Mouse (Mus musculus): ENCODE data around the gene Gm45021.

The Gm45021 gene

DNA sequence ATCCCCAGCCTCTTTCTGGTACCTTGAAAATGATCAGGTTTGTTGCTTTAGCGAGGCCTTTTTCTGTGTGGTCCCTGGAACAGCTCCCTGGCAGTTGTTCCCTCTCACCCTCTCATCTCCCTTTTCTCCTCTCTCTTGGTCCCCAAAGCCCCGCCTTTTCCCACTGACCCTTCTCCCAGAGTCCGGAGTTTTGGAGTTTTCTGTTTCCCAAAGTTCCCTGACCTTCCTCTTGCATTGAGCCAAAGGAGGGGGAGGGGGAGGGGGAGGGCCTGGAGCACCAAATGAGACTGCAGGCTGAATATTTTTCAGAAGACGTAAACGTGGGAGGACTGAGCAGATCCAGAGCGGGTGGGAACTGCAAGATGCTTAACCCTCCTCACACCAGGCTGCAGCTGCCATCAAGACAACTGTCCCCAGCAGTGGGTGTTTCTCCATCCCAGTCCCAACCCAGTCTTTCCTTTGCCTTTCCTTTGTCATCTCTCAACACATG lies 16.8 kb upstream of the Gm45021 start, which contains the start of gene Rarres2:
Gene Rarres2, minus strand, starts transcription at position 218 of the 490 bp plus-strand sequence.
- no peak for DNase-seq (ENCODE audit: low read depth, low spot score)

DNA sequence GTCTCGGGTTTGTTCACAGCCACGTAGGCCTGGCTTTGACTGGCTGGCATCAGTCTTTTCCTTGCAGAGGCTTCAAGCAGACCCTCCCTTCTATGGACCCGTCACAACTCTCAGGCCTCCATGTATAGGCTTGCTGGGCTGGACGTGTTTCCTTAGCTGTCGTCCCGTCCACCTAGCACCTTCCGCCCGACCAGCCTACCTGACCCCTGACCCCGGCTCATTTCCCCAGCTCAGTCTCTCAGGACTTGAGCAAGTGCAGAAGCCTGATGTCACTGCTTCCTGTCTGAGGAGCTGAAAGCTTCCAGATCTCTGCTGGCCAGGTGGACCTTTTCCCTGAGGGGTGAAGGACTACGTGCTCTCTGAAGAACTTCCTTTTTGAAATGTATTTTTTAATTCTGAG lies 16.1 kb upstream of the Gm45021 start:
- DNase-seq (ENCODE audit: low read depth, low spot score), result no peak

DNA sequence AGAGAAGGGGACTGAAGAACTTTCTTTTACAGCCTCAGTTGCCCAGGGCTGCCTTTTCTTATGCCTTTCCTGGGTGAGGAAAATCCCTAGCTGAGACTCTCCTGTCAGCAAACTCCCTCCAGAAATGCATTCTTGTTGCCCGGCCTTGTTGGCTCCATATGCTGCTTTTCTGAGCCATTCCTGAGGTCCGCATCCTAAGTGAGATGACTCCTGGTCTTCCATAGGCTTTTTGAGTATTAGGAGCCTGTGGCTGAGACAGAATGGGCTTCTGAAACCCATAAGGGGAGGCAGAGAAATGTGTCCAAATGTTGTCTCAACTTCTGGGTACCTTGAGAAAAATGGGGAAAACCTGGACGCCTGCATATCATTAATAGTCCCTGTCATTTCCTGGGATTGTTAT lies 15.4 kb upstream of the Gm45021 start:
- DNase-seq (ENCODE audit: low read depth, low spot score), result no peak

DNA sequence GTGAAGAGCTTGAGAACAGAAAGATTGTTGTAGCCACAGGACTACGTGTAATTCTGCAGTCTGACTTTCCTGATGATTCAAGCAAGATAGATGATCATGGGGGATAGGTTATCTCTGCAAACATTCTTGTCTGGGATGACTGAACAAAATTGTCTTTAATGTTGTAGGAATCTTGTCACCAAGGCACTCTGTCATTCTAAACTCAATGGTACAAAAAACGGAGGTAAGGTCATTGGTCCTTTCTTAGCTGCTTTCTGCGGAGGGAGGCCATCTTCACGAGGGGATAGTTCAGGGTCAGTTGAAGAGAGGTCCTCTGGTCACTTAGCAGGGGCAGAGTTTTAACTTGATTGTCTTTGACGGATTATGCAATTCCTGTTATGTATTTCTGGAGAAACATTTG lies 10.7 kb upstream of the Gm45021 start:
- DNase-seq (ENCODE audit: low read depth, low spot score), result no peak

DNA sequence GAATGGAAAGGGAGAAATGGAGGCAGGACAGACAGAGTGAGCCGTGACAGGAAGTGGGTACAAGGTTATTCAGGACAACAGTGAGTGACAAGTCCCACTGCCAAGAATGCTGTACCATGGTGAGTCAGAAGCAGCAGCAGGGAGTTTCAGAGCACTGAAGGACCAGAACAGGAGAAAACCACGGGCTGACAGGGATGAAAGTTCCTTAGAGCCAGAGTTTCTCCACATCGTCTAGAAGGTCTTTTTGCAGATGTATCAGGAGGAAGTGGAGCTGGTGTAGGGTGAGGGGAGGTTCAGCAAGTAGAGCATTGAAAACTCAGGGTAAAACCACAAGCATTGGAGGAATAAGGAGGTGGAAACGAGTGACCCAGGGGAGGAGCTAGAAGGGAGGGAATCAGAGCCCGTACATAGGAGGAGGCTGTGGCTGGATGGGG lies 10.2 kb upstream of the Gm45021 start:
- no peak for DNase-seq (ENCODE audit: low read depth, low spot score)

DNA sequence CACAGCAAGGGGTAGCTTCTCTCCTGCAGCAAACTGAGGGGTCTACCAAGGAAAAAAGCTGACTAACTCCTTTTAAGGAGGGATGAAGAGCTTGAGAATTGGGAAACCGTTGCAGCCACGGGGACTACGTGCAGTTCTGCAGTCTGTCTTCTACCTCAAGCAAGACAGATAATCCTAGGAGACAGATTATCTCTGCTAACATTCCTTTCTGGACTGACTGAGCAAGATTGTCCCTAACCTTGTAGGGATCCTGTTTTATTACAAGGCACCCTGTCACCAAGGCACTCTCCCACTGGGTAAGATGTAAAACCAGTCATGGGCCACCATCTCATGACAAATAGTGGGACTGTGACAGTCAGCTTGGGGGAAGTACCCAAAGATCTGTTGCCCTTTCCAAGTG lies 8.2 kb upstream of the Gm45021 start:
- DNase-seq (ENCODE audit: low read depth, low spot score), result no peak

DNA sequence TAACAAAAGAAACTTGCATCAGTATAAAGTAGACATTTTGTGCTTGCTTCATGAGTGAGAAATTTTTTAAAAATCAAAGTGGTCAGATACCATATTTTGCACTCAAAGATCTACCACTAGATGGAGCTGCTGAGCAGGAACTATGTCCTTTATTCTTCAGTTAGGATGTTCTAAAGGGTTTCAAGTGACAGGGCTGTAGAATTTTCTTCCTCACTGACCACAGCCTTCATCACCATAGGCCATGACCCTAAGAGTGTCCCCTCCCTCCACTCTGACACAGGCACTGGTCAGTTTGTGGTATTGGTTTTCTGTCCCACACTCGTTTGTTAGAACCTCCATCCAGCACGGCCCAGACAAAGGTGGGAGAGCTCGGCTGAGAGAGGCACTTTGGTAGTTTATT lies 7.4 kb upstream of the Gm45021 start:
- DNase-seq (ENCODE audit: low read depth, low spot score), result no peak

DNA sequence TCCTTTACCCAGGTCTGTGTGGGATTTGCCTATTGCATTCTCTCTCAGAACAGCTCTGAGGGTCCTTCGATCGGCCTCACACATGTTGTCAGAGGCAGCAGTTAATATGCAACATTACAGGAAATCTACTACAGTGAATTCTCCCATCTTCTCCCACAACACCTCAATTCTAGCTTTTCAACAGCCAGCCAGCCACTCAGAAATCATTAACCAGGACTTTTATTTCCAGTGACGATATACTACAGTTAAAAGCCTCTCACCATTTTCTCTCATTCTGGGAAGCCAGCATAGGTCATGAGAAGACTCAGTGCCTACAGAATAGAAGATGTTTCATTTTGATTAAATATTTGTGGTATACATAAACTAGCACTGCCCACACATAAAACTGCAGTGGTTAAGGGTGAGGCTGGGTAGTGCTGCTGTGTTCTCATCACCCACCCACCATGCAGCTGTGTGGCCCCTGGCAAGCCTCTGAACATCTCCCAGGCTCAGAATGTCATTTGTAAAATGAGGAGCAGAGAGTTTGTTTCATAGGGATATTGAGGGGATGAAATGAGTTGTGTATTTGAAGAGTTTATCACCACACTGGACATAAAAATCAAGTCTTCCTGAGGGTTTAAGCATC lies 1.9 kb downstream of the Gm45021 start:
- no peak for DNase-seq (ENCODE audit: low read depth, low spot score)

DNA sequence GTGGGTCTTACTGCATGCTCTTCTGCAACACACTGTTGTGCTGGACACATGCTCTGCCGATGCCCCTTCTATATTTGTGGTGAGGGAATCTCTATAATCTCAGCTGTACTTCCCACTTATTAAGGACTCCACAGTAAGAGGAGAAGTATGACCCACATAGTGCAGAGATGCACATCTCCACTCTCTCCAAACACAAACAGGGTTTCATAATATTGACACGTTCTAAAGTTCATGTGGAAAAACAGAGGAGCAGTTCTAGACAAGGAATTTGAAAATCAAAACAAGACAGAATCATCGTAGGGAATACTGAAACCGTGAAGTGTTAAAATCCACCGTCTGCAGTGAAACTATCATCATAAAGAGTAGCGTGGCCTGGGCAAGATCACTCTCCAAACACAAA lies 2.5 kb downstream of the Gm45021 start:
- no peak for DNase-seq (ENCODE audit: low read depth, low spot score)

DNA sequence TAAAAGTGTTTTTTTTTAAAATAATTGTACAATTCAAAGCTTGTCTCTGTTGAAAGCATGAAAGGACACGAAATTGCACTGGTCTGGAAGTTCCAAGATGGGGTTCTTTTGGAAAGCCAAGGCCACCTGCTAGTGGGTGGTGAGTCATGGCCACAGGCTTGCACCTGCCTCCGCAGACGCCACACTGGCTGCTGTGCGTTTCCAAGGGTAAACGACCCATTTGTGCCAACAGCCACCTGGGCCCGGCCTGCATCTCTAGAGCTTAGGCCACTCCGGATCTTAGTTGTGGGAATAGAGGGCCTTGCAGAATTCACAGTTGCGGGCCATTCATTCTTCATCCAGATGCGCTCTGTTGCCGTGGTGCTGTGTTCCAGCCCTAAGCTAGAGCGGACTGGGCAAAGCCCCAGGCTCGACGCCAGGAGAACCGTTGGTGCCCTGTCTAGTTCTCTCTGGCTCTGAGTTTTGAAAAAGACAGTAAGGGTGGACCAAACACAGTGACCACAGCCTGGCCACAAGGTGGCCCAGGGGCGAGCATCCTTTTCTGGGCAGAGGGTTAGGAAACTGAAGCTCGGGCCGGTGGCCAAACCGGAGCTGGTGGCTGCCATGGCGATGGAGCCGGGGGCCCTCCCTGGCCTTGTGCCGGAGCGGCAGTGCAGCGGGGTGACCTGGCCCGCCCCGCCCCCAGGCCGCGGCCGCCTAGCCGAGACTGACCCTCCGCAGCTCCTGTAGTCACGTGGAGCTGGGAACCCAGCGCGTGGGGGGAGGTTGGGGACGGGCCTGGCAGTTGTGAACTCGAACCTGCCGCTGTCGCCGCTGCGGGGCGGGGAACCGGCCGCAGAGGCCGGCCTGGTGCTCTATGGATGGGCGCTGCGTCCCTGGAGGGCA lies 4.0 kb downstream of the Gm45021 start, which contains the start of the genes Repin1 and Gm44965:
Gene Repin1, plus strand, starts transcription at position 726 of the 885 bp plus-strand sequence.
Gene Gm44965, plus strand, starts transcription at position 784 of the 885 bp plus-strand sequence.
- no peak for DNase-seq (ENCODE audit: low read depth, low spot score)

DNA sequence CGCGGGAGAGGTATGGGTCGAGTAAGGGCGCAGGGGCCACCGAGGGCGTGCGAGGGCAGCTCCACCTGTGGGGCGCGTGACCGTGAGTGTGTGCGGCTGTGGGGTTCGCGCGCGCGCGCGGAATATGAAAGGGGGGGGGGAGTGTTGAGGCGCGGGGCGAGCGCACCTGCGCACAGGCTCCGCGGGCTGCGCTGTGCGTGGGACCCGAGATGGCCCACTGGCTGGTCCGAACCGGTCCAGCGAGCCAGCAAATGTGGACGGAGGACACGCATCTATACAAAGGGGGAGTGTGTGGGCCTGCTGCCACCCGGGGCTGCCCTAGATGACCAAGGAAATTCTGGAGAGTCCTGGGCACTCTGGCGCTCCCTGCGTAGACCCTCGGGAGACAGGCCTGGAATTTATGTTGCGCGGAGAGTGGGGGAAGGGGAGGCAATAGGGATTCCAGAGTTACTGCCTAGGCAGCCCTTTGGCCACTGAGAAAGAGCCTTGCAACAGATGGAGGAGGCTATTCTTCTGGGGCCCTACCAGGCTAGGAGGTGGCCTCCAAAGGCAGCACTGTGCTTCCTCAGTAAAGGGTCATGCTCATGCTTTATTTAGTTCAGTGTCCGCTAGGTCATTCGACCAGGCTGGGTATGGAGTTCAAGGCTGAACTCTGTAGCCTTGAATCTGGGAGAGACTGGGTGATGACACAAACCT lies 4.8 kb downstream of the Gm45021 start:
- no peak for DNase-seq (ENCODE audit: low read depth, low spot score)

DNA sequence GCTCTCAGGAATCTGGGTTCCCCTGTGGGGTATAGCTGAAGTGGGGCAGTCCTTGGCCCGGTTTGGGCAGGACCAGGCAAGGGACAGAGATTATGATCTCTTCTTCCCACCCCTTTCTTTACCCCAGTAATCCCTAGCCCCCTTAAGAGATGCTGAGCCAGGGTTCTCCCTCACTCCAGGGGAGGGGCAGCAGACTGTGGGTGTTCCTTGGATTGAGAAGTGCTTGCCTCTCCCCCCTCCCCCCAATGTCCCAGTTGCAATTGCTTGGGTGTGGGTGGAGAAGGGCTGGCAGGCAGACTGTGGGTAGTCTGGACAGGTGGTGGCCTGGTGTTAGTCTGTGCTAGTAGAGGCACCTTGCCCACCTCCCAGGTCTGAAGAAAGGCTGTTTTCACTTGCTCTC lies 5.9 kb downstream of the Gm45021 start:
- DNase-seq (ENCODE audit: low read depth, low spot score), result no peak

DNA sequence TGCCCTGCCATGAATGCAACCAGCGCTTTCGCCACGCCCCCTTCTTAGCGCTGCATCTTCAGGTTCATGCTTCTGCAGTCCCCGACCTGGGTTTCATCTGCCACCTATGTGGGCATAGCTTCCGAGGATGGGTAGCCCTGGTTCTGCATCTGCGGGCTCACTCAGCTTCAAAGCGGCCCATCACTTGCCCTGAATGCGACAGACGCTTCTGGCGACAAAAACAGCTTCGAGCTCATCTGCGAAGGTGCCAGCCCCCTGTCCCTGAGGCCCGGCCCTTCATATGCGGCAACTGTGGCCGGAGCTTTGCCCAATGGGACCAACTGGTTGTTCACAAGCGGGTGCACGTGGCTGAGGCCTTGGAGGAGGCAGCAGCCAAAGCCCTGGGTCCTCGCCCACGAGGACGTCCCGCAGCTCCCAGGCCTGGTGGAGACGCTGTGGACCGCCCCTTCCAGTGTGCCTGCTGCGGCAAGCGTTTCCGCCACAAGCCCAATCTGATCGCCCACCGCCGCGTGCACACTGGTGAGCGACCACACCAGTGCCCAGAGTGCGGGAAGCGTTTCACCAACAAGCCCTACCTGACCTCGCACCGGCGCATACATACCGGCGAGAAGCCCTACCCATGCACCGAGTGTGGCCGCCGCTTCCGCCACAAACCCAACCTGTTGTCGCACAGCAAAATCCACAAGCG lies 7.3 kb downstream of the Gm45021 start:
- no peak for DNase-seq (ENCODE audit: low read depth, low spot score)

DNA sequence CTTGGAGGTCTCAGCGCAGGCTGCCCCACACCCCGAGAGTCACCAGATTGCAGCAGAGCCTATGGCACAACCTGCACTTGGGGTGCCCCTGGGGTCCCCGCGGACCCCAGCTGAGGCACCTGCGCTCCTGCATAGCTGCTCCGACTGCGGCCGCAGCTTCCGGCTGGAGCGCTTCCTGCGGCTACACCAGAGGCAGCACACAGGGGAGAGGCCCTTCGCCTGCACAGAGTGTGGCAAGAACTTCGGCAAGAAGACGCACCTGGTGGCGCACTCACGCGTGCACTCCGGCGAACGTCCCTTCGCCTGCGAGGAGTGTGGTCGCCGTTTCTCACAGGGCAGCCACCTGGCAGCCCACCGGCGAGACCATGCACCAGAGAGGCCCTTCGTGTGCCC lies 7.8 kb downstream of the Gm45021 start:
- DNase-seq (ENCODE audit: low read depth, low spot score), result no peak

DNA sequence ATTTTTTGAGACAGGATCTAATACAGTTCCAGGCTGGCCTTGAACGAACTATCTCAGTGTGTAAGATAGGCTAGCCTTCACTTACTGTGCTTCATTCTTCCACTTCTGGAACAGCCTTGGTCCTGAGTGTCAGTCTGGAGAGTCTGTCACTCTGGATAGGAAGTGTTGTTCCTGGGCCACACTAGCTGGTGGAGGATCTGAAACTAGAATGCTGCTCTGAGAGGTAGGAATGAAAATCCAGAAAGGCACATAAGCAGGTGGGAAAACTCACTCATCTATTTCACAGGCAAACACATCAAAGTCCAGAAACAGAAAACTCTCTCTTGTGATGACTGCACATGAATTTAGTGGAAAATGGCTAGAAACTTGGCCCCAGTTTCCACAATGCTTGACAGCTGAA lies 11.2 kb downstream of the Gm45021 start:
- no peak for DNase-seq (ENCODE audit: low read depth, low spot score)

DNA sequence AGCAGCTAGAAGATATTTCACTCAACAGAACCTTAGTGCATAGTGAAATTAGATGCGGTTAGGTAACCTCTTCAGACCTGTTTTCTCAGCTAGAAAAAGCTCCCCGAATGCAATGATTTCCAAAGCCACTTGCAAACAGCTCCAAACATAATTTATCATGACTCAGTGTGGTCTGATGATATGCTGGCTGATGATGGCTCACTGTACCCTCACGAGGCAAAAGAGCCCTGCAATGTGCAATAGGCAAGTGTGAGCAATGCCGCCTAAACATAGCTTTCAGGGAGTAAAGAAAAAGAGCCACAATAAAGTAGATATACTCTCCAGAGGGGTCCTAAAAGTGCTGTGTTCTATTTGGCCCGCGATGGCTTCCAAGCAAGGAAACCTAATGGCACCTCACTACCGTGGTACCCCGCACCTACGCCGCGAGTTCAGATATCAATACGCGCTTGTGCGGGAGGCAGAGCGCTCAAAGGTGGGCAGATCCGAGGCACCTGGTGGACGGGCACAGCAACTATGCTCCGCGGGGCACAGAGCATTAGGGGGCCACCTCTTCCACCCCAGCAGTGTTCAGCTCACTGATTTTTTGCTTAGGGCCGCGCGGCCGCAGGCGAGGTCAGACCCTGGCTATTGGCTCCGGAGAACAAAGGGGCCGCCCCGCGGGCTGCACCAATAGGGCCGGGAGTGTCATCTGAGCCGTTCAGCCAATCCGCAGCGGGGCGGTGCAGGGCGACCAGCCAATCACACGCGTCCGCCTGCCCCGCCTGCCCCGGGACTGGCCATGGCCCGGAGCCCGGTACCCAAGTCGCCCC lies 12.1 kb downstream of the Gm45021 start, which contains the start of gene Zfp775:
Gene Zfp775, plus strand, starts transcription at position 793 of the 809 bp plus-strand sequence.
- DNase-seq (ENCODE audit: low read depth, low spot score), result peak; percentile 67

DNA sequence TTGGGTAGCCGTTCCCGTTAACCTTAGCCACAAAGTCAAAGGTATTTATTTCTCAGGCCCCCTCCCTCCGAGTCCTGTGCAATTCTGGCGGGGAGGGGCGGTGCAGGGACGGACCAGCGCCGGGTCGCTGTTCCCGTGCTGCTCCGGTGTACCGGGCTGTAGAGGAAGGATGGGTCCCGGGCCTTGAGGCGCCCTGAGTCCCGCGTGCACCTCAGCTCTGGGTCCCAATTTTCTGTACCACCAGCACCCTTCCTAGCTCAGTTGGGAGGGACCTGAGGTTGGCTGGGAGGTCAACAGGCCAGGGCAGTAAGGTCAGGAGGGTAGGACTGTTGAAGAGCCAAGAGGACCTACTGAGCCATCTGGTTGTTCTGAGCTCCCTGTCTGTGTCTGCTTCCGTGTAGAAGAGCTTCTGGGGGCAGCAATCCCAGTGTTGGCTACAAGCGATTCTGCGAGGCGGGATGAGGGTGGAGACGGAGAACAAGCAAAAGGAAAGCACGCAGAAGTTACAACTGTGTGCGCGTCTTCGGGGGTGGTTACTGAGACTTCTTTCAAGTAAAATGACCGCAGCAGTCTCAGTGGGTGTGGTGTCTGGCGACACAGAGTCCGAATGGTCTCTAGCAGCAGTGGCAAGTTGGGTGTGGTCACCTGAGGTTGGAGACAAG lies 12.8 kb downstream of the Gm45021 start:
- DNase-seq (ENCODE audit: low read depth, low spot score), result no peak

DNA sequence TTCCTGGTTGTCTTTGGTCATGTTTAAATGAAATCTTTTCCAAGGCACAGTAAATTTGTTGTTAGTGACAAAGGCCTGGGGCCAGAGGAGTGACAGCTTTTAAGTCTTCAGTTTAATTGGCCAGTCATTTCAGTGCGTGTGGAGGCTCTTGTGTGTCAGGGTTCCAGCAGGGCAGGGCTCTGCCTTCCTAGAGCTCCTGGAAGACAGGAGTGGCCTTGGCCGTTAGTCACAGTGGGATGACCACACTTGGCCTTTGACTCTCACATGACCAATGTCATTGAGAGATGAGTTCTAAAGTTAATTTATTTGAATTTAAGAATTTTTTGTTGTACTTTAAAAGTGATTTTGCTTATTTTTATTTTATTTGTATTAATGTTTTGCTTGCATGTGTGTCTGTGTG lies 18.7 kb downstream of the Gm45021 start:
- no peak for DNase-seq (ENCODE audit: low read depth, low spot score)

DNA sequence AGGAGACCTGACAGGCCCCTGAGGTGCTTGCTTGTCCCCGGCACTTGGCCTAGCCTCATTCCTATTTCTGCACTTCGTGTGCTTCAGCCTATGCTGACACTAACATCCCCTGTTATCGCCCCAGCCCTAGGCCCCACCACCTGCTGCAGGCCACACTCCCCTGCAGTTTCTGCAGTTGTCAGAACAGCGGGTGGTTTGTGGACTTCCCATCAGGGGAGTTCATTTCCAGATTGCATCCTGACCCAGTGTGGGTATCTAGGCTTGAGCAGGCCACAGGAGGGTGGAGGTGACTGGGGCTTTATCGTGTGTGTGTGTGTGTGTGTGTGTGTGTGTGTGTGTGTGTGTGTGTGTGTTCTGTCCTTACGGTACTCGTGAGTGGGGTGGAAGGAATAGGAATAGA lies 20.1 kb downstream of the Gm45021 start:
- DNase-seq (ENCODE audit: low read depth, low spot score), result no peak

DNA sequence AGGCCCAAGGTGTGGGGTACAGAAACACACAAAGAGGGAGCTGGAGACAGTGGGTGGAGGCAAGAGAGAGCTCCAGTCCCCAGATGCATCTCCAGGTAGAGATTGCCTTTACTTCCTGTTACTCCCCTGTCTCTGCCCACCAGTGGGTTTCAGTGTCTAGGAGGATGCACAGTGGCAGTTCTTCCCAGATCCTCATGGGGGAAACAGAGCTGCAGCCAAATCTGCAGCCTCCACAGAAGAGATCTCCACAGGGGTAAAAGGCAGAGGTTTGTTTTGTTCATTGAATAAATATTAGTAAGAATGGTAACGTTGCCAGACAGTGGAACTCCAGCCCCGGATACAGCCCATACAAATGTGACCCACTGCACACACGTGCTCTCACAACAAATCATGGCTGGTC lies 21.2 kb downstream of the Gm45021 start:
- no peak for DNase-seq (ENCODE audit: low read depth, low spot score)

Measured in c-Kit-negative CD71-positive TER-119-positive erythroid progenitor cells, embryonic 14.5 days (primary cell).